Mouse (Mus musculus) T-helper 1 cell (primary cell): ENCODE results near the gene Znrf4.

ENCODE experiments used
- in situ Hi-C: fragments of 300-600 bp; cut with MboI, MseI; formaldehyde crosslinking; loops from one replicate; pipeline ENCODE4 v1.15.1; 2025; ENCODE audit warnings: high pct_unique_total_duplicates

Znrf4 gene

GRCm38 (mm10) chr17:56468870-56469269 lies 43.4 kb downstream of the Znrf4 start:
- in situ Hi-C loops = no loop called here

GRCm38 (mm10) chr17:56468380-56468779 lies 43.9 kb downstream of the Znrf4 start:
- in situ Hi-C loops = no loop called here

GRCm38 (mm10) chr17:56467456-56467884 lies 44.8 kb downstream of the Znrf4 start:
- in situ Hi-C loops = no loop called here

- in situ Hi-C loops = no loop called here
Observed at GRCm38 (mm10) chr17:56466747-56467146, 45.5 kb downstream of the Znrf4 start.

- in situ Hi-C loops = no loop called here
Observed at GRCm38 (mm10) chr17:56464817-56465216, 47.4 kb downstream of the Znrf4 start.

GRCm38 (mm10) chr17:56464345-56464744 lies 47.9 kb downstream of the Znrf4 start:
- in situ Hi-C loops = no loop called here

- in situ Hi-C loops = no loop called here
Observed at GRCm38 (mm10) chr17:56463500-56463899, 48.7 kb downstream of the Znrf4 start.

- in situ Hi-C loops = no loop called here
Observed at GRCm38 (mm10) chr17:56462835-56463455, 49.3 kb downstream of the Znrf4 start.

GRCm38 (mm10) chr17:56461771-56462743 lies 50.2 kb downstream of the Znrf4 start:
- in situ Hi-C loops = no loop called here
